Mouse (Mus musculus) heart, adult 2 months (tissue): ENCODE results near the gene Alg1.

Source experiments
- CTCF ChIP-seq: fragments of 200-600 bp; IDR thresholded peaks from 2 replicates; pipeline ENCODE4 v1.8.1; 2022; ENCODE audit warnings: antibody characterized with exemption, mild to moderate bottlenecking, moderate library complexity
- POLR2A ChIP-seq: fragments of 200-500 bp; IDR thresholded peaks from 2 replicates; pipeline ENCODE4 v1.6.1; 2011; ENCODE audit warnings: mild to moderate bottlenecking, low read depth, low read length, control low read depth; ENCODE audit not compliant: insufficient read depth

- TF ChIP-seq CTCF (no peak), POLR2A (no peak)
Measured at GRCm38 (mm10) chr16:5242882-5243281, 9.5 kb downstream of the Alg1 start.
